Mouse (Mus musculus): ENCODE data around the gene Gm10203. TPM values are rescaled to one million over a fixed set of nuclear protein-coding genes. Genes with fewer than 3 reads are reported as not detected.
A peak's percentile ranks its signal among the peaks of the same experiment; 100 is the strongest.
"Not testable (repeated sequence)": the region's sequence is repeated elsewhere in the genome, so short reads cannot be mapped to it uniquely, and the experiment has no call there.

The Gm10203 gene
- polyA plus RNA-seq, 1 experiment from 2014 or later, result not detected

DNA sequence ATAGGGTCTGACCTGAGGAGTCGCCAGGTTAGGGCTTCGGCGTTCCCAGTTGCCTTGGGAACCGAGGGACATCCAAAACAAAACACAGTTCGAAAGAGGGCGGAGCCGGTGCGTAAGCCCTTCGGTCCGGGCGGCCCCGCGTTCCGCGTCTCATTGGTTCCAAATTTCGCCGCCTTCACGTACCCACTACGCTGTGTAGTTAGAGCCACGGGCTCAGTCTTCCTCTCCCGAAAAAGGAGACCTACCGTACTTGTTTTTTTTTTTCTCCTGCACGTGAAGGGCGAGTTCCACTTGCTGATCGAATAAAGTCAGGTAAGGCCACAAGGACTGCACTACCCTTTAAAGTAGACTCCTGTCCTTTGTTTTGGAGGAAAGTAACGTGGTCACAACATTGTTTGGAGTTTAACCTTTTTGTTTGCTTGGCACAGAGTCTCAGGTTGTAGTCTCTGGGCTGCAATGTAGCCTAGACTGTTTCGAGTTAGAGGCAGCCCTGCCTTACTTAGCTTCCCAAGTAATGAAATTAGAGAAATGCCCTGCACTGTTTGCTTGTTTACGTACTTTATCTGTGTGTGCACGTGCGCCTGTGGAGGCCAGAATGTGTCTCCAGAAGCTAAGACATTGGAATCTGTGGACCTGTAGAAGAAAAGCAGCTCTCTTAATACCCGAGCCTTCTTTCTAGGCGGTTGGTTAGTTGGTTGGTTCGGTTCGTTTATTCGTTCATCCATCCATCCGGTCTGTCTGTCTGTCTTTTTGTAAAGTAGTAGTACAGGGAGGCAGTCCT, 11.6 kb downstream of the Gm10203 start:
- peak; percentile 89 for DNase-seq (ENCODE audit: low spot score)
- Histone ChIP-seq H3K27ac (peak overlapping the region; percentile 86), H3K4me3 (peak overlapping the region; percentile 61), H3K27me3 (ENCODE audit: insufficient read depth, poor library complexity, severe bottlenecking) (no peaks in the 10 kb centered on the region), H3K4me1 (replicated peaks) (peaks cover 11% of the 10 kb centered on the region), H3K36me3 (peaks cover 26% of the 10 kb centered on the region), H3K9me3 (no peaks in the 10 kb centered on the region)
- 8% methylated on average over 36 of the region's 36 CpGs for WGBS

DNA sequence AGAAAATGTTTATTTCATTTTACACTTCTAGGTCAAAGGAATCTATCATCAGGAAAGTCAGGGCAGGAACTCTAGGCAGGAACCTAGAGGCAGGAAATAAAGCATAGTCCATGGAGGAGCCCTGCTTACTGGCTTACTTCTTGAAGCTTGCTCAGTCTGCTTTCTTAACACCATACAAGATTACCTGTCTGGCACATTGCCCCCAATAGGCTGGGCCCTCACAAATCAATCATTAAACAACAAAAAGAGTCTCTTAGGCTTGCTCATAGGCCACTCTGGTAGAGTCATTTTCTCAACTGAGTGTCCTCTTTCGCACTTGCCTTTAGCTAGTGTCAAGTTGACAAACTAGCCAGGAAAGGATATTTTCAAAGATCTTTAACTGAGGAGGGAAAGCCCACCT, 15.2 kb downstream of the Gm10203 start:
- Histone ChIP-seq H3K4me3 (no peak overlapping the region), H3K27ac (no peak overlapping the region), H3K36me3 (peaks cover 26% of the 10 kb centered on the region), H3K9me3 (no peaks in the 10 kb centered on the region), H3K4me1 (replicated peaks) (peaks cover 11% of the 10 kb centered on the region), H3K27me3 (ENCODE audit: insufficient read depth, poor library complexity, severe bottlenecking) (no peaks in the 10 kb centered on the region)
- DNase-seq (ENCODE audit: low spot score), result no peak
- 94% methylated on average over 1 of the region's 1 CpGs for WGBS

DNA sequence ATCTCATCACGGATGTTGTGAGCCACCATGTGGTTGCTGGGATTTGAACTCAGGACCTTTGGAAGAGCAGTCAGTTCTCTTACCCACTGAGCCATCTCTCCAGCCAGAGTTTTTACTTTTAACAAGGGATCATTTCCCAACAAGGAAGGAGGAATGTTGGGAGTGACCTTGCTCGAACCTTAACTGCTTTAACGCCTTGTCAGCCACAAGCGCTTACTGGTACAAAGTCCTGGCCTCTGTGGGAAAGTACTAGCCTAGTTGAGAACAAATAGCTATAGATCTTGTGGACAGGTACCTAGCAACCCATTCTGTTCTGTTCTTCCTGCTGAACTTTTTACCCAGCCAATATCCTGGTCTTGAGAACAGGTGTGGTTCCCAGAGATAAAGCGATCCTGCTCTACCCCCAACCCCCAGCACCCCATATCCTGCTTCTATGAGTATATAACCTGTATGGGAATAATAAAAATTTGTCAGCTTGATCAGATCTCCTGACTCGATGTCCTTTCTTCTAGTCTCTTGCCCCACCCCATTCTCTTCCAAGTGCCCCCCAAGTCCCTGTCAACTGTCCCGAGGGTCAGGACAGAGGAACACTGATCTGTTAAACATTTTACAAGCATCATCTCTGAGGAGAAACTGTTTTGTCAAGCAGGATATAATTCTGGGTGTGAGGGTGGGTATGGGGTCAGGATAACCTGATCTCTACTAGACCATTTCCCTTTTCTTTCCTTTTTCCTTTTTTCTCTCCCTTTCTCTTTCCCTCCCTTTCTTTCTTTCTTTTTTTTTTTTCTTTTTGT, 18.7 kb downstream of the Gm10203 start:
- Histone ChIP-seq H3K4me3 (no peak overlapping the region), H3K9me3 (no peaks in the 10 kb centered on the region), H3K4me1 (replicated peaks) (no peaks in the 10 kb centered on the region), H3K36me3 (peaks cover 38% of the 10 kb centered on the region), H3K27me3 (ENCODE audit: insufficient read depth, poor library complexity, severe bottlenecking) (no peaks in the 10 kb centered on the region), H3K27ac (no peak overlapping the region)
- DNase-seq (ENCODE audit: low spot score), result no peak
- WGBS, result 90% methylated on average over 7 of the region's 7 CpGs

GRCm38 (mm10) chr6:149152119-149152518, 22.1 kb downstream of the Gm10203 start:
- DNase-seq (ENCODE audit: low spot score), result no peak
- no peak overlapping the region for H3K4me3 ChIP-seq
- peaks cover 12% of the 10 kb centered on the region for H3K4me1 ChIP-seq (replicated peaks)
- H3K36me3 ChIP-seq, result peaks cover 28% of the 10 kb centered on the region
- no peaks in the 10 kb centered on the region for H3K27me3 ChIP-seq (ENCODE audit: insufficient read depth, poor library complexity, severe bottlenecking)
- no peak overlapping the region for H3K27ac ChIP-seq
- H3K9me3 ChIP-seq, result no peaks in the 10 kb centered on the region
- WGBS, result 92% methylated on average over 2 of the region's 2 CpGs

DNA sequence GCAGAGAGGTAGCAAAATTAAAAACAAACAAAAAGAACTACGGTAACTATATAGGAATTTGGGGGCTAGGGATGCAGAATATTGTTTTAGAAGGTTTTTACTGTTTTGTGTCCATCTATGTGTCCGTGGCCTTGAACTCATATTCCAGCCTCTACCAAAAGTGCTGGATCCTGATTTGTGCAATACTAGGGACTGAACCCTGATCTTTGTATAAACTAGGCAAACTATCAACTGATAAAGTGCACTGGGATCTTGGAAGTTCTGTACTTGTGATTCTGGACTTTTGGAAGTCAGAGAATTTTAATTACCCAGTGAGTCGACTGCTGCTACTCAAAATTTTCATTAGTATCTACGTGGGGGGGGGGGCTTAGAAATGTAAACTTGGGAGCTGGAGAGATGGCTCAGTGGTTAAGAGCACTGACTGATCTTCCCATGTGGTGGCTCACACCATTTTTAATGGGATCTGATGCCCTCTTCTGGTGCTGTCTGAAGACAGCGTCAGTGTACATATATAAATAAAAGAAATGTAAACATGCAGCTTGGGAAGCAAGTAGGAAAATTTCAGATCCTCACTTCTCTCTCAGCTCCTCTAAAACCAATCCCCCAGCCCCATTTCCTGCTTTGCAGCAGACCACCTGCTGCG, 23.6 kb downstream of the Gm10203 start:
- 48% methylated on average over 6 of the region's 6 CpGs for WGBS
- H3K4me3 ChIP-seq, result no peak overlapping the region
- H3K27ac ChIP-seq, result peak overlapping the region; percentile 40; the same call in 1 of the 2 replicates
- peaks cover 12% of the 10 kb centered on the region for H3K4me1 ChIP-seq (replicated peaks)
- H3K27me3 ChIP-seq (ENCODE audit: insufficient read depth, poor library complexity, severe bottlenecking), result no peaks in the 10 kb centered on the region
- H3K9me3 ChIP-seq, result no peaks in the 10 kb centered on the region
- no peak for DNase-seq (ENCODE audit: low spot score)
- H3K36me3 ChIP-seq, result peaks cover 42% of the 10 kb centered on the region

DNA sequence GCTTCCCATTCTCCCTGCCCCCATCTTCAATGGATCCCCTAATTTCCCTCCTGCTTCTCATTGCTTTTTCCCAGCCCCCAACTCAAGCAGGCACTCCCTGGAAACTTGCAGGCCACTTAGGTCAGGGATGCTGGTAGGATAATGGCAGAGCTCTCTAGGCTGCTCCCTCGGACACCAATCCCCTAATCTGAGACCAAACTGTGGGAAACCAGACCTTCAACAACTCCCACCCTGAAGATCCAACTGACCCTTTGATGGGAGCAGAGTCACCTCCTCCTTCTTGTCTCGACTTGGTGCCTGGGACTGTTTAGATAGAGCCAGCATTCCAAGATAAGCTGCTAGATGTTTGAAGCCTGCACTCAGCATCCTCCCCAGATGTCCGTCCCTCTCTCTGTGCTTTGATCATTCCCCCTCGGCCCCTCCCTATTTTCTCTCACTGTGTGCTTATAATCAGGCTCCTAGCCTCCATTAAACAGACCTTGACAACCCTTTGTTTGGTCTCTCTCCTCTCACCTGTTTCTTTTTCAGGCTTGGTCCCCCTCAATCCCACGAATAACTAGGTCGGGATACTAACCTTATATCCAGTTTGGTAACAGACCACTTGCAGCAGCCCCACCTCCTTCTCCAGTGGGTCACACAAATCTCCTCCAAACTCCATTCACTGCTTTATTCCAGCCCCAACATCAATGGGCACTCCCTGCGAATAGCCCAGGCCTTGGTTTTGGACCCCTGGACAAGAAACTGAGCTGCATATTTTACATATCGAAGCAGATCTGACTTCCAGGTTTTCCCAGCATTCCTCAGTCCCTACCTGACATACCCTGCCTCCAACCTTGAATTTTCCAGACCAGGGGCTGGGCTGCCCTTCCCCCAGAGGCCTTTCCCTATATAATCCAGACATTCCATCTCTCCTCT, 24.4 kb downstream of the Gm10203 start:
- Histone ChIP-seq H3K4me1 (replicated peaks) (peaks cover 12% of the 10 kb centered on the region), H3K27me3 (ENCODE audit: insufficient read depth, poor library complexity, severe bottlenecking) (no peaks in the 10 kb centered on the region), H3K36me3 (peaks cover 49% of the 10 kb centered on the region), H3K9me3 (no peaks in the 10 kb centered on the region), H3K27ac (peak overlapping the region; percentile 40), H3K4me3 (no peak overlapping the region)
- no peak for DNase-seq (ENCODE audit: low spot score)
- WGBS, result 28% methylated on average over 8 of the region's 8 CpGs

GRCm38 (mm10) chr6:149155031-149155841, 25.3 kb downstream of the Gm10203 start:
- Histone ChIP-seq H3K9me3 (no peaks in the 10 kb centered on the region), H3K4me3 (no peak overlapping the region), H3K36me3 (peaks cover 56% of the 10 kb centered on the region), H3K4me1 (replicated peaks) (peaks cover 12% of the 10 kb centered on the region), H3K27ac (peak overlapping the region; percentile 40; the same call in 1 of the 2 replicates), H3K27me3 (ENCODE audit: insufficient read depth, poor library complexity, severe bottlenecking) (no peaks in the 10 kb centered on the region)
- 73% methylated on average over 3 of the region's 3 CpGs for WGBS
- no peak for DNase-seq (ENCODE audit: low spot score)

GRCm38 (mm10) chr6:149167038-149167437, 37.1 kb downstream of the Gm10203 start:
- H3K27me3 ChIP-seq (ENCODE audit: insufficient read depth, poor library complexity, severe bottlenecking); H3K9me3 ChIP-seq: not testable (repeated sequence)
- peaks cover 87% of the 10 kb centered on the region for H3K36me3 ChIP-seq

DNA sequence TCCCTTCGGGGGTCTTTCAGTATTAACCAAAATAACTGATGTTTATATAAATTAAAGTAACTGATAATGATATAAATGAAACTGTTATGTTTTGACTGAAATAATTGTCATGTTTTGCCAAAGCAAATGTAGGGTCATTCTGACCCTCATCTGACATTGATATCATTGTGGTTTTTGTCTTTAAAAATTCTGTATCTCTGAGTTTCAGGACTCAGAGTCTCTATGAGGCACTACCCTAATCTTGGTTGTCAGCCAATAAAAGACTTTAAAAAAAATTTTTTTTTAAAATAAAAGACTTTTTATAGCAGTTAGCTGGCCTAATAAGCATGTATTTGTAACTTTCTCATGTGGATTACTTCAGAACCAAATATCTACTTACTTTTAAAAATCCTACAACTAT, 37.7 kb downstream of the Gm10203 start:
- Histone ChIP-seq H3K36me3 (peaks cover 86% of the 10 kb centered on the region), H3K4me3 (no peak overlapping the region), H3K27ac (no peak overlapping the region), H3K4me1 (replicated peaks) (no peaks in the 10 kb centered on the region), H3K9me3 (no peaks in the 10 kb centered on the region), H3K27me3 (ENCODE audit: insufficient read depth, poor library complexity, severe bottlenecking) (no peaks in the 10 kb centered on the region)
- DNase-seq (ENCODE audit: low spot score), result no peak
- WGBS, result 93% methylated on average over 1 of the region's 1 CpGs

More at GRCm38 (mm10) chr6:149167038-149167437, 37.1 kb downstream of the Gm10203 start:
- H3K27ac ChIP-seq; DNase-seq (ENCODE audit: low spot score); H3K4me1 ChIP-seq (replicated peaks); H3K4me3 ChIP-seq: not testable (repeated sequence)
- 93% methylated on average over 3 of the region's 4 CpGs for WGBS

DNA sequence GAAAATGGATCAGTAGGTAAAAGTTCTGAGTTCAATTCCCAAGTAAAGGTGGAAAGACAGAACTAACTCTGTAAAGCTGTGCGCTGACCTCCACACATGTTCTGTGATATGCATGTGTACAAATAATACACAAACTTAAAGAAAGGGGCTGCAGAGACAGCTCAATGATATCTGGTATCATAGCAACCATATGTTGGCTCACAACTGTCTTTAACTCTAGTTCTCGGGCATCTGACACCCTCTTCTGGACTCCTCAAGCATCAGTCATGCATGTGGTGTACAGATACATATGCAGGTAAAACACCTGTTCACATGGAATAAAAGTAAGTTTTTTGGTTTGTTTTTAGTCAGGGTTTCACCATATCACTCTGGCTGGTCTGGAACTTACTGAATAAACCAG, 38.5 kb downstream of the Gm10203 start:
- Histone ChIP-seq H3K27me3 (ENCODE audit: insufficient read depth, poor library complexity, severe bottlenecking) (no peaks in the 10 kb centered on the region), H3K4me1 (replicated peaks) (no peaks in the 10 kb centered on the region), H3K4me3 (no peak overlapping the region), H3K36me3 (peaks cover 83% of the 10 kb centered on the region), H3K27ac (no peak overlapping the region), H3K9me3 (no peaks in the 10 kb centered on the region)
- DNase-seq (ENCODE audit: low spot score), result no peak
- 93% methylated on average over 2 of the region's 2 CpGs for WGBS

- H3K4me1 ChIP-seq (replicated peaks); H3K4me3 ChIP-seq; H3K27ac ChIP-seq; H3K9me3 ChIP-seq; H3K27me3 ChIP-seq (ENCODE audit: insufficient read depth, poor library complexity, severe bottlenecking); DNase-seq (ENCODE audit: low spot score): not testable (repeated sequence)
- 92% methylated on average over 4 of the region's 4 CpGs for WGBS
- peaks cover 83% of the 10 kb centered on the region for H3K36me3 ChIP-seq
Observed at GRCm38 (mm10) chr6:149169965-149170364, 40.0 kb downstream of the Gm10203 start.

Measured in hindbrain, embryonic 10.5 days (tissue).